Comparison of ENCODE assay signal across 11 mouse cellular contexts in the genomic region with DNA sequence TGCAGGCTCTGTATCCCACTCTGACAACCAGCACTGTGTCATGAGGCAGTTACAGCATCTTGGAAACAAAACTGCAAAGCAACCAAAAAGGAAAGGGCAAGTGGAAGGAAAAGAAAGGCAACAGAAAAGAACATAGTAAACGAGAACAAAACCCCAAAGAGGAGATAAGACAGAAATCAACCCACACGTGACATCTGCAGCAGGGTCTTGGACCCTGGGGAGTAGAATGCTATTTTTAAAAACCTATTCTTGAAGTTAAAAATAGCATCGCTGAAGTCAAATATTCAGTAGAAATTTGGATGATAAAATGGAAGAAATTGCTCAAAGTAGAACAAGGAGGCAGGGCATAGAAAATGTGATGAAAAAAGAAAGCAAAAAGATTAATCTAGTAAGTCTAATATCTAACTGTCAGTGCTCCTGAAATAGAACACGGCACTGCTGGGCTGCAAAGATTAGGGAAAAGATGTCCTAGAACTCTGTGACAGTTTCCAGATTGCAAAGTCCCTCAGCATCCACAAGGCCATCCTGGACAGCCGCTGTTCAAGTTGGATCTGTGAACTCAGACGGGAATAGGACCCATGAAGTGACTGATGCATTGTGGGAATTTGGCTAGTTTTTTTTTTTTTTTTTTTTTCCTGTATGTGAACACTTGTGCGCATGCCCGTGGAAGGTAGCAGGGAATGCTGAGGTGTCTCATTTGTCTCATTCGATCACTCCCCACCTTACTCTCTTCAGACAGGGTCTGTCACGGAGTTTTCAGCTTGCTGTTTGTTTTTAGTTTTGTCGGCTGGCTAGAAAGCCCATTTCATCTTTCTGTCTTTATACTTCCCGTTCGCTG.
"Had no signal": no experiment of that assay in that cellular context is flagged by ENCODE, and none has a peak within 500 bp of the region (broad histone marks: within the 10 kb centered on the region; RNA-seq: fewer than 3 reads in every experiment).

No protein-coding gene starts in this region.

- H3K9ac ChIP-seq: kidney, embryonic 15.5 days; liver, embryonic 12.5 days; lung, embryonic 15.5 days; midbrain, embryonic 13.5 days; stomach, embryonic 15.5 days had no signal

- H3K9me3 ChIP-seq: kidney, embryonic 15.5 days; limb, embryonic 10.5 days; liver, embryonic 12.5 days; lung, embryonic 15.5 days; midbrain, embryonic 13.5 days; stomach, embryonic 15.5 days had no signal

- H3K4me2 ChIP-seq: kidney, embryonic 15.5 days; liver, embryonic 12.5 days; lung, embryonic 15.5 days; midbrain, embryonic 13.5 days; stomach, embryonic 15.5 days had no signal

- H3K36me3 ChIP-seq: kidney, embryonic 15.5 days; limb, embryonic 10.5 days; liver, embryonic 12.5 days; lung, embryonic 15.5 days; midbrain, embryonic 13.5 days; stomach, embryonic 15.5 days had no signal

- DNase-seq: kidney, postnatal 14 days; lung, postnatal 14 days; thymus, postnatal 4 days had no signal

- H3K27me3 ChIP-seq: kidney, embryonic 15.5 days; liver, embryonic 12.5 days; lung, embryonic 15.5 days; midbrain, embryonic 13.5 days; stomach, embryonic 15.5 days had no signal

- H3K4me1 ChIP-seq: kidney, embryonic 15.5 days; liver, embryonic 12.5 days; midbrain, embryonic 13.5 days; stomach, embryonic 15.5 days had no signal

- ATAC-seq: liver, embryonic 12.5 days; midbrain, embryonic 13.5 days had no signal

- H3K4me3 ChIP-seq: kidney, embryonic 15.5 days; left cerebral cortex, adult 2 months; limb, embryonic 10.5 days; liver, embryonic 12.5 days; lung, embryonic 15.5 days; midbrain, embryonic 13.5 days; stomach, embryonic 15.5 days had no signal

- H3K27ac ChIP-seq: kidney, embryonic 15.5 days; left cerebral cortex, adult 2 months; limb, embryonic 10.5 days; liver, embryonic 12.5 days; lung, embryonic 15.5 days; macrophage; midbrain, embryonic 13.5 days; stomach, embryonic 15.5 days had no signal
